Mouse (Mus musculus) bone marrow, adult 2 months (tissue): Measurements from ENCODE around the gene Mrnip.

ENCODE experiments used
- CTCF ChIP-seq: fragments of 200-500 bp; IDR thresholded peaks from 2 replicates; pipeline ENCODE4 v1.5.1; 2011; ENCODE audit warnings: low read length, control low read depth; ENCODE audit not compliant: control insufficient read depth, insufficient read depth
- POLR2A ChIP-seq: fragments of 200-500 bp; IDR thresholded peaks from 2 replicates; pipeline ENCODE4 v1.6.1; 2011; ENCODE audit warnings: low read depth, mild to moderate bottlenecking, control low read depth, low read length, borderline replicate concordance; ENCODE audit not compliant: control insufficient read depth

- TF ChIP-seq POLR2A = peak; percentile 98
- no peak for TF ChIP-seq CTCF
These were observed 36.4 kb downstream of the Mrnip start, which contains the start of the genes Sqstm1 and Mgat4b for GRCm38 (mm10) chr11:50210505-50211151.
